Comparison of ENCODE assay signal across 23 mouse cellular contexts in genomic region chr10:111534691-111535090, GRCm38 (mm10). TPM values are rescaled to one million over a fixed set of nuclear protein-coding genes. Genes with fewer than 3 reads are reported as not detected.
DNase-seq lines count a peak whose midpoint lies in the region; ATAC-seq and TF ChIP-seq lines count a peak whose summit lies in the region.
"Had no signal": no experiment of that assay in that cellular context is flagged by ENCODE, and none has a peak within 500 bp of the region (broad histone marks: within the 10 kb centered on the region; RNA-seq: fewer than 3 reads in every experiment).

No protein-coding gene starts in this region.

- 0 out of 2 replicates have a peak overlapping the region, but pooled peaks have one; percentile 1 for H3K27ac ChIP-seq in embryonic facial prominence, embryonic 12.5 days
- no peak overlapping the region for H3K27ac ChIP-seq in embryonic facial prominence, embryonic 10.5 days (replicated peaks)
- H3K27ac ChIP-seq in liver, adult 2 months (replicated peaks; ENCODE audit: insufficient read depth, low read depth, low read length) = no peak overlapping the region; the same call in 1 of the 2 replicates
- no peak overlapping the region for H3K27ac ChIP-seq in liver, embryonic 11.5 days (ENCODE audit: low read depth, low read length)
- no peak overlapping the region; the same call in 1 of the 2 replicates for H3K27ac ChIP-seq in lung, embryonic 16.5 days (ENCODE audit: low read length)
- H3K27ac ChIP-seq: forebrain, embryonic 13.5 days; forebrain, embryonic 15.5 days had no signal

- no peak for DNase-seq in embryonic facial prominence, embryonic 10.5 days (ENCODE audit: low spot score)
- DNase-seq in liver, adult 2 months (ENCODE audit: extremely low read depth, low read depth, low spot score) = peak; percentile 74
- no peak for DNase-seq in liver, embryonic 11.5 days (ENCODE audit: low spot score)
- DNase-seq in lung, postnatal 14 days = no peak
- DNase-seq: adrenal gland, adult 8-10 months; adrenal gland, postnatal 14 days; adrenal gland, postnatal 36 days; B cell, adult 2 months; cerebellum, adult 11-12 months; cerebellum, adult 2 months; cerebellum, adult 9-10 months; cerebellum, postnatal 10 days; cerebellum, postnatal 25 days; forebrain, postnatal 0 days had no signal

- H3K9ac ChIP-seq in embryonic facial prominence, embryonic 12.5 days = no peak overlapping the region
- H3K9ac ChIP-seq in liver, adult 2 months (ENCODE audit: low read depth, low read length) = peak overlapping the region; percentile 34; the same call in 1 of the 2 replicates
- H3K9ac ChIP-seq in liver, embryonic 11.5 days (ENCODE audit: low read depth, low read length) = no peak overlapping the region
- H3K9ac ChIP-seq in lung, embryonic 16.5 days (ENCODE audit: low read length) = no peak overlapping the region
- H3K9ac ChIP-seq: forebrain, embryonic 13.5 days; forebrain, embryonic 15.5 days; forebrain, postnatal 0 days had no signal

- H3K36me3 ChIP-seq in embryonic facial prominence, embryonic 12.5 days = no peaks in the 10 kb centered on the region
- no peaks in the 10 kb centered on the region for H3K36me3 ChIP-seq in embryonic facial prominence, embryonic 10.5 days (replicated peaks)
- no peaks in the 10 kb centered on the region for H3K36me3 ChIP-seq in liver, adult 2 months (ENCODE audit: control insufficient read depth, insufficient read depth, low read length)
- no peaks in the 10 kb centered on the region for H3K36me3 ChIP-seq in liver, embryonic 11.5 days (ENCODE audit: control insufficient read depth, insufficient read depth, low read length)
- H3K36me3 ChIP-seq in lung, embryonic 16.5 days (ENCODE audit: control insufficient read depth, insufficient read depth, low read length) = no peaks in the 10 kb centered on the region
- H3K36me3 ChIP-seq: forebrain, embryonic 15.5 days; G1E had no signal

- TF ChIP-seq POLR2A in liver, adult 2 months (IDR thresholded peaks at IDR 0.05; ENCODE audit: extremely low read depth, insufficient read depth, low read length) = no peak

- no peaks in the 10 kb centered on the region for H3K79me2 ChIP-seq in liver, adult 2 months (ENCODE audit: control insufficient read depth, insufficient read depth, low read length)

- no peaks in the 10 kb centered on the region for H3K27me3 ChIP-seq in embryonic facial prominence, embryonic 12.5 days
- H3K27me3 ChIP-seq in embryonic facial prominence, embryonic 10.5 days (replicated peaks; ENCODE audit: low read depth, poor library complexity, severe bottlenecking) = no peaks in the 10 kb centered on the region
- no peaks in the 10 kb centered on the region for H3K27me3 ChIP-seq in liver, adult 2 months (ENCODE audit: control insufficient read depth, insufficient read depth, low read length)
- no peaks in the 10 kb centered on the region for H3K27me3 ChIP-seq in liver, embryonic 11.5 days (replicated peaks; ENCODE audit: control insufficient read depth, insufficient read depth, low read length)
- H3K27me3 ChIP-seq in lung, embryonic 16.5 days (ENCODE audit: control insufficient read depth, insufficient read depth, low read depth, low read length) = no peaks in the 10 kb centered on the region
- H3K27me3 ChIP-seq: CH12.LX; forebrain, embryonic 13.5 days; forebrain, embryonic 15.5 days; Patski had no signal

- 65% methylated on average over 8 of the region's 8 CpGs for WGBS in embryonic facial prominence, embryonic 12.5 days
- WGBS in embryonic facial prominence, embryonic 10.5 days = 70% methylated on average over 8 of the region's 8 CpGs
- 42% methylated on average over 8 of the region's 8 CpGs for WGBS in liver, adult 2 months
- WGBS in liver, embryonic 11.5 days = 84% methylated on average over 8 of the region's 8 CpGs
- WGBS in lung, embryonic 16.5 days = 50% methylated on average over 8 of the region's 8 CpGs

- no peak for ATAC-seq in embryonic facial prominence, embryonic 12.5 days (ENCODE audit: insufficient number of reproducible peaks, insufficient read depth, low FRiP score, low TSS enrichment)
- ATAC-seq in liver, embryonic 11.5 days (replicated peaks; ENCODE audit: low FRiP score) = no peak
- peak; percentile 34 for ATAC-seq in lung, embryonic 16.5 days (ENCODE audit: low read depth)
- ATAC-seq: activated CD4-positive, CD25-positive, alpha-beta regulatory T cell, adult 4 months; CD4-positive, CD25-positive, alpha-beta regulatory T cell, adult 4 months; forebrain, embryonic 13.5 days; forebrain, embryonic 15.5 days; forebrain, postnatal 0 days; Patski had no signal

- H3K4me2 ChIP-seq in embryonic facial prominence, embryonic 12.5 days (replicated peaks) = no peak overlapping the region
- no peak overlapping the region for H3K4me2 ChIP-seq in liver, embryonic 11.5 days
- H3K4me2 ChIP-seq in lung, embryonic 16.5 days (ENCODE audit: low read depth, low read length) = peak overlapping the region; percentile 8
- H3K4me2 ChIP-seq: forebrain, embryonic 13.5 days; forebrain, embryonic 15.5 days had no signal

- H3K9me3 ChIP-seq in embryonic facial prominence, embryonic 12.5 days = no peaks in the 10 kb centered on the region
- no peaks in the 10 kb centered on the region for H3K9me3 ChIP-seq in embryonic facial prominence, embryonic 10.5 days
- H3K9me3 ChIP-seq in liver, embryonic 11.5 days (ENCODE audit: control insufficient read depth, low read length) = no peaks in the 10 kb centered on the region
- no peaks in the 10 kb centered on the region for H3K9me3 ChIP-seq in lung, embryonic 16.5 days (ENCODE audit: control insufficient read depth, low read length)
- H3K9me3 ChIP-seq: forebrain, embryonic 13.5 days; forebrain, embryonic 15.5 days; G1E had no signal

- H3K4me3 ChIP-seq in embryonic facial prominence, embryonic 12.5 days = no peak overlapping the region
- H3K4me3 ChIP-seq in embryonic facial prominence, embryonic 10.5 days = no peak overlapping the region
- H3K4me3 ChIP-seq in liver, adult 2 months (ENCODE audit: insufficient read depth, low read depth, low read length) = no peak overlapping the region
- H3K4me3 ChIP-seq in liver, embryonic 11.5 days (ENCODE audit: low read depth, low read length) = no peak overlapping the region
- H3K4me3 ChIP-seq in lung, embryonic 16.5 days (ENCODE audit: low read length) = no peak overlapping the region
- H3K4me3 ChIP-seq: forebrain, embryonic 13.5 days; forebrain, embryonic 15.5 days had no signal

- TF ChIP-seq CTCF in liver, adult 2 months (IDR thresholded peaks at IDR 0.05; ENCODE audit: low read depth, low read length) = no peak

- H3K4me1 ChIP-seq in embryonic facial prominence, embryonic 12.5 days = peaks cover 29% of the 10 kb centered on the region
- H3K4me1 ChIP-seq in embryonic facial prominence, embryonic 10.5 days = peaks cover 53% of the 10 kb centered on the region
- H3K4me1 ChIP-seq in liver, adult 2 months (ENCODE audit: control insufficient read depth, insufficient read depth, low read length) = peaks cover 4% of the 10 kb centered on the region
- peaks cover 3% of the 10 kb centered on the region for H3K4me1 ChIP-seq in liver, embryonic 11.5 days (replicated peaks; ENCODE audit: control insufficient read depth, insufficient read depth, low read length)
- H3K4me1 ChIP-seq in lung, embryonic 16.5 days (replicated peaks; ENCODE audit: control insufficient read depth, insufficient read depth, low read length) = peaks cover 24% of the 10 kb centered on the region

RNA-seq across cellular contexts. Expression of gene Phlda1, which starts 28.6 kb away (rescaled TPM):
- polyA plus RNA-seq in embryonic facial prominence, embryonic 12.5 days (2016; fragmentation: Nextera tagmentation; extraction: Ambion mirVana) = 34.7 and 37.4 TPM in 2 replicates
- polyA plus RNA-seq in embryonic facial prominence, embryonic 10.5 days (2016; fragmentation: Nextera tagmentation; extraction: Ambion mirVana) = 34.0 and 38.4 TPM in 2 replicates
- total RNA-seq in liver, adult 2 months (2014; rRNA removed) = 11.2 and 11.5 TPM in 2 replicates
- 30.2 and 51.0 TPM in 2 replicates for polyA plus RNA-seq in liver, adult 2 months (2012; rRNA removed)
- 15.8 and 16.1 TPM in 2 replicates for polyA plus RNA-seq in liver, embryonic 11.5 days (2014; fragmentation: Nextera tagmentation; extraction: Ambion mirVana)
- 116 and 137 TPM in 2 replicates for polyA plus RNA-seq in lung, embryonic 16.5 days (2015; fragmentation: Nextera tagmentation; extraction: Ambion mirVana)
